Mouse (Mus musculus) myocyte (in vitro differentiated cells): ENCODE measurements at regions not wholly inside any gene's neighbourhood (a gene's known extent, or its start where the extent isn't known, plus 50 kb on each side); places are given as distances from the start of the nearest gene placed in this dataset.

ENCODE experiments used
- E2F4 ChIP-seq: IDR thresholded peaks from one replicate; pipeline ENCODE4 v1.6.1; 2011; ENCODE audit warnings: mild to moderate bottlenecking, control low read depth, moderate library complexity; ENCODE audit not compliant: insufficient read depth
- POLR2A ChIP-seq: IDR thresholded peaks from one replicate; pipeline ENCODE4 v1.6.1; 2011; ENCODE audit warnings: low read depth, mild to moderate bottlenecking, control low read depth, moderate library complexity; ENCODE audit not compliant: insufficient read length
- POLR2AphosphoS2 ChIP-seq: IDR thresholded peaks from one replicate; pipeline ENCODE4 v1.6.1; 2011; ENCODE audit warnings: low read depth, control low read depth; ENCODE audit not compliant: insufficient read length
- REST ChIP-seq: IDR thresholded peaks from one replicate; pipeline ENCODE4 v1.6.1; 2011; ENCODE audit warnings: mild to moderate bottlenecking, control low read depth, moderate library complexity; ENCODE audit not compliant: insufficient read depth, insufficient read length
- USF1 ChIP-seq: IDR thresholded peaks from one replicate; pipeline ENCODE4 v1.6.1; 2011; ENCODE audit warnings: low read depth, mild to moderate bottlenecking, control low read depth, moderate library complexity

GRCm38 (mm10) chr13:37606250-37606649, 171.9 kb upstream of the Rreb1 start:
- TF ChIP-seq POLR2A (no peak), USF1 (no peak), REST (no peak), E2F4 (no peak), POLR2AphosphoS2 (no peak)
